In the genomic region with DNA sequence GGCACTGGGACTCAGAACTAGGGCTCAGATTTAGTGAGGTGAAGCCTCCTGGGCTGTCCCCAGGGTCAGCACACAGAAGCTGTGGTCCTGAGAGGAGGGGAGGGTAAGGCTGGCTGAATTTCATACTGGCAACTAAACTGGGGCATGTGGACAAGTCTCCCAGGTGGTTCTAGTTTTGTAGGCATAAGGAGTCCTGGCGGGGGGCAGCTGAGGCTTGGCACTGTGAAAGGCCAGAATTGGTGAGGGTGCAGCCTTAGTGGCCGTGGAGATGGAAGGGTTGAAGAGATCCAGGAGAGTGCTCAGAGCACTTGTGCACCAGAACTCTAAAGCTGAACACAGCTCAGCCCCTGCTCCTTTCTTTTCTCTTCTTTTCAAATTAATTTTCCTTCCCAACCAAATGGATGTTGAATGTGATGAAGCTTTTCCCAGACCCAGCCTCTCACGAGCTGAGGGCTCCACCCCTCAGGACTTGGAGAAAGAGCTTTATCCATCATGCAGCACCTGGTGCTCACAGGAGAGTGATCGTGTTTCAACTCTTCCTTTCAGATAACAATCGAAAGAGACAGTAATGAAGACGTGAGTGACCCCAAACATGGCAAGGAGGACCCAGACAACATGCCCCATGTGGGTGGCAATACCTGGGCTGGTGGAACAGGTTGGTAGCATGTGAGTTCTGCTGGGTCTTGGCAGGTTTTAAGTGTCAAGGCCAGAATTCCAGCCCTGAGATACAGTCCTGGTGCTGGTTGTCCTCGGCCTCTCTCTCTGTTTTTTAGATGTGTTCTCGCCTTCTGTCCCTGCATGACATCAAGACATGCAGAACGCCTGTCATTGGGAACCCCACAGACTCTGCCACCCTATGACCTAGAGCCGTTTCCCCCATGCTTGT, we compare ENCODE assay signal across 11 mouse cellular contexts.
DNase-seq lines count a peak whose midpoint lies in the region; ATAC-seq lines count a peak whose summit lies in the region.
"Had no signal": no experiment of that assay in that cellular context is flagged by ENCODE, and none has a peak within 500 bp of the region (broad histone marks: within the 10 kb centered on the region; RNA-seq: fewer than 3 reads in every experiment).

No protein-coding gene starts in this region.

- no peaks in the 10 kb centered on the region for H3K9me3 ChIP-seq in forebrain, embryonic 13.5 days (replicated peaks)
- H3K9me3 ChIP-seq in forebrain, embryonic 12.5 days, result no peaks in the 10 kb centered on the region
- H3K9me3 ChIP-seq in kidney, embryonic 14.5 days (ENCODE audit: control insufficient read depth, low read length), result no peaks in the 10 kb centered on the region
- no peaks in the 10 kb centered on the region for H3K9me3 ChIP-seq in forebrain, embryonic 14.5 days (replicated peaks; ENCODE audit: control insufficient read depth, low read length)
- H3K9me3 ChIP-seq: neural tube, embryonic 12.5 days had no signal

- H3K27ac ChIP-seq in forebrain, embryonic 13.5 days, result peak overlapping the region; percentile 1; the same call in 1 of the 2 replicates
- no peak overlapping the region for H3K27ac ChIP-seq in forebrain, embryonic 12.5 days
- H3K27ac ChIP-seq in kidney, embryonic 14.5 days (ENCODE audit: low read depth, low read length), result no peak overlapping the region
- no peak overlapping the region for H3K27ac ChIP-seq in forebrain, embryonic 14.5 days (ENCODE audit: low read depth, low read length)
- H3K27ac ChIP-seq: neural tube, embryonic 12.5 days had no signal

- no peaks in the 10 kb centered on the region for H3K36me3 ChIP-seq in forebrain, embryonic 13.5 days (ENCODE audit: poor library complexity, severe bottlenecking)
- H3K36me3 ChIP-seq in forebrain, embryonic 12.5 days (replicated peaks), result no peaks in the 10 kb centered on the region
- no peaks in the 10 kb centered on the region for H3K36me3 ChIP-seq in kidney, embryonic 14.5 days (ENCODE audit: control insufficient read depth, insufficient read depth, low read length)
- H3K36me3 ChIP-seq in forebrain, embryonic 14.5 days (ENCODE audit: control insufficient read depth, insufficient read depth, low read length), result no peaks in the 10 kb centered on the region

- H3K4me1 ChIP-seq in forebrain, embryonic 13.5 days, result peaks cover 36% of the 10 kb centered on the region
- no peaks in the 10 kb centered on the region; the same call in 1 of the 2 replicates for H3K4me1 ChIP-seq in forebrain, embryonic 12.5 days
- peaks cover 15% of the 10 kb centered on the region; the same call in 1 of the 2 replicates for H3K4me1 ChIP-seq in kidney, embryonic 14.5 days (ENCODE audit: control insufficient read depth, insufficient read depth, low read length)
- peaks cover 9% of the 10 kb centered on the region; the same call in 1 of the 2 replicates for H3K4me1 ChIP-seq in forebrain, embryonic 14.5 days (ENCODE audit: control insufficient read depth, insufficient read depth, low read length)
- H3K4me1 ChIP-seq: megakaryocyte, embryonic 14.5 days; neural tube, embryonic 12.5 days had no signal

- no peak overlapping the region for H3K4me3 ChIP-seq in forebrain, embryonic 13.5 days
- H3K4me3 ChIP-seq in forebrain, embryonic 12.5 days (replicated peaks), result no peak overlapping the region
- H3K4me3 ChIP-seq in kidney, embryonic 14.5 days (ENCODE audit: low read length), result no peak overlapping the region
- H3K4me3 ChIP-seq in forebrain, embryonic 14.5 days (ENCODE audit: low read depth, low read length), result no peak overlapping the region
- H3K4me3 ChIP-seq: megakaryocyte, embryonic 14.5 days; neural tube, embryonic 12.5 days had no signal

- 79% methylated on average over 10 of the region's 10 CpGs for WGBS in forebrain, embryonic 13.5 days
- 86% methylated on average over 10 of the region's 10 CpGs for WGBS in forebrain, embryonic 12.5 days
- 58% methylated on average over 10 of the region's 10 CpGs for WGBS in kidney, embryonic 14.5 days
- 81% methylated on average over 10 of the region's 10 CpGs for WGBS in forebrain, embryonic 14.5 days

- no peak overlapping the region for H3K9ac ChIP-seq in forebrain, embryonic 13.5 days
- no peak overlapping the region for H3K9ac ChIP-seq in forebrain, embryonic 12.5 days
- H3K9ac ChIP-seq in kidney, embryonic 14.5 days (ENCODE audit: low read depth, low read length), result no peak overlapping the region
- no peak overlapping the region for H3K9ac ChIP-seq in forebrain, embryonic 14.5 days (ENCODE audit: low read length)
- H3K9ac ChIP-seq: neural tube, embryonic 12.5 days had no signal

- no peaks in the 10 kb centered on the region for H3K27me3 ChIP-seq in forebrain, embryonic 13.5 days
- H3K27me3 ChIP-seq in forebrain, embryonic 12.5 days, result no peaks in the 10 kb centered on the region
- H3K27me3 ChIP-seq in kidney, embryonic 14.5 days (ENCODE audit: control insufficient read depth, insufficient read depth, low read length), result no peaks in the 10 kb centered on the region
- no peaks in the 10 kb centered on the region for H3K27me3 ChIP-seq in forebrain, embryonic 14.5 days (replicated peaks; ENCODE audit: control insufficient read depth, insufficient read depth, low read length)
- H3K27me3 ChIP-seq: megakaryocyte, embryonic 14.5 days; neural tube, embryonic 12.5 days had no signal

- H3K4me2 ChIP-seq in forebrain, embryonic 13.5 days, result no peak overlapping the region
- H3K4me2 ChIP-seq in forebrain, embryonic 12.5 days, result no peak overlapping the region
- no peak overlapping the region for H3K4me2 ChIP-seq in kidney, embryonic 14.5 days (replicated peaks; ENCODE audit: low read depth, low read length)
- H3K4me2 ChIP-seq in forebrain, embryonic 14.5 days (ENCODE audit: low read length), result no peak overlapping the region
- H3K4me2 ChIP-seq: neural tube, embryonic 12.5 days had no signal

- DNase-seq in kidney, postnatal 36 days, result no peak
- peak; percentile 89 for DNase-seq in cerebellum, adult 11-12 months
- no peak for DNase-seq in forebrain, embryonic 14.5 days (ENCODE audit: low spot score)
- no peak for DNase-seq in yolk sac, embryonic 10.5 days (ENCODE audit: low spot score)
- no peak for DNase-seq in gastrocnemius, postnatal 25 days
- DNase-seq: right cerebral cortex, postnatal 25 days had no signal

- no peak for ATAC-seq in forebrain, embryonic 13.5 days
- no peak for ATAC-seq in forebrain, embryonic 12.5 days (ENCODE audit: low FRiP score)
- ATAC-seq in kidney, embryonic 14.5 days (ENCODE audit: low FRiP score, low TSS enrichment), result peak; percentile 21; the same call in 1 of the 2 replicates
- ATAC-seq in forebrain, embryonic 14.5 days, result 0 out of 2 replicates have a peak, but pooled peaks have one; percentile 2

Comparison
In these comparisons a context has a peak if more than half of its experiments do, and no peak if none do; other contexts are left out.
1. ATAC-seq: peak in kidney, embryonic 14.5 days (single experiment) and forebrain, embryonic 14.5 days (single experiment); none in forebrain, embryonic 13.5 days (single experiment) and forebrain, embryonic 12.5 days (single experiment).